ENCODE assay signal across 16 mouse cellular contexts in the genomic region with DNA sequence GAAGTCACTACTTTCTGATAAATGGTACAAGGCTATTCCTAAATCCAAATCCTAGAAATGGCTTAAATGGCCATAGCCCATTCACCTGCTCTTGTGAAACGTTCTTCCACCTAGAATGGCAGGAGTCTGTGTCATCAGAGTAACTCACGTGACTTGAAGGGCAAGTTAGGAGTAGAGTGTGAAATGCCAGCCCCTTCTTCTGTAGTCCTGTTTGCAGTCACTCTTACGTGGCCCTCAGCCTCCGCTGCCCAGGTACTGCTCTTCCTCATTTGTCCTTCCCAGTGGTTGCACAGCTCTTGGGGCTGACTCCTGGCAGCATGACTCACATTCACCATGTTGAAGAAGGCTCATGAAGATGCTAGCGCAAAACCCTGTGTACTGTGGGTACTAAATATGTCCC.
DNase-seq lines count a peak whose midpoint lies in the region.
"Had no signal": no experiment of that assay in that cellular context is flagged by ENCODE, and none has a peak within 500 bp of the region (broad histone marks: within the 10 kb centered on the region; RNA-seq: fewer than 3 reads in every experiment).

No protein-coding gene starts in this region.

- peak; percentile 22 to 50 for DNase-seq in lung, adult 18-20 months
- no peak for DNase-seq in lung, postnatal 10 days
- peak; percentile 50 for DNase-seq in lung, postnatal 25 days (ENCODE audit: low spot score)
- no peak for DNase-seq in lung, postnatal 14 days
- peak; percentile 6 for DNase-seq in CD4-positive helper T cell, adult 2 months (ENCODE audit: low read depth, low spot score)
- DNase-seq in right cerebral cortex, adult 2 months (ENCODE audit: low spot score in 2 of 2): no peak
- DNase-seq: adrenal gland, adult 2 months; adrenal gland, postnatal 10 days; adrenal gland, postnatal 25 days; B cell, adult 2 months; cerebellum, adult 11-12 months; cerebellum, adult 2 months; cerebellum, adult 9-10 months; cerebellum, postnatal 10 days; cerebellum, postnatal 25 days; forebrain, postnatal 0 days had no signal

Comparison
In these comparisons a context has a peak if more than half of its experiments do, and no peak if none do; other contexts are left out.
1. DNase-seq: peak in lung, adult 18-20 months (2 of 2), lung, postnatal 25 days (single experiment) and CD4-positive helper T cell, adult 2 months (single experiment); none in lung, postnatal 10 days (single experiment), lung, postnatal 14 days (single experiment) and right cerebral cortex, adult 2 months (0 of 2).